Mouse (Mus musculus) liver, adult 2 months (tissue): ENCODE measurements at regions not wholly inside any gene's neighbourhood (a gene's known extent, or its start where the extent isn't known, plus 50 kb on each side); places are given as distances from the start of the nearest gene placed in this dataset.

Experiments
- DNase-seq: peaks from one replicate; pipeline ENCODE4 v3.0.0-alpha.2; 2011; ENCODE audit warnings: low read depth, low spot score; ENCODE audit errors: extremely low read depth
- H3K27ac ChIP-seq: fragments of 200-500 bp; replicated peaks from 2 replicates; pipeline ENCODE4 v1.5.1; 2012; ENCODE audit warnings: low read depth, mild to moderate bottlenecking, control low read depth, inconsistent platforms, low read length; ENCODE audit not compliant: insufficient read depth
- H3K27me3 ChIP-seq: fragments of 200-500 bp; 2 replicates; pipeline ENCODE4 v1.6.1; 2012; ENCODE audit warnings: mild to moderate bottlenecking, moderate library complexity, low read length, inconsistent platforms; ENCODE audit not compliant: control insufficient read depth, insufficient read depth
- H3K36me3 ChIP-seq: fragments of 200-500 bp; 2 replicates; pipeline ENCODE4 v1.6.1; 2012; ENCODE audit warnings: low read length, inconsistent platforms; ENCODE audit not compliant: control insufficient read depth, insufficient read depth
- H3K4me1 ChIP-seq: fragments of 200-500 bp; 2 replicates; pipeline ENCODE4 v1.6.1; 2011; ENCODE audit warnings: low read length; ENCODE audit not compliant: control insufficient read depth, insufficient read depth
- H3K4me3 ChIP-seq: fragments of 200-500 bp; 2 replicates; pipeline ENCODE4 v1.5.1; 2011; ENCODE audit warnings: low read depth, mild to moderate bottlenecking, control low read depth, low read length, moderate library complexity; ENCODE audit not compliant: insufficient read depth
- H3K79me2 ChIP-seq: fragments of 200-500 bp; 2 replicates; pipeline ENCODE4 v1.6.1; 2012; ENCODE audit warnings: inconsistent platforms, mild to moderate bottlenecking, low read length, moderate library complexity; ENCODE audit not compliant: control insufficient read depth, insufficient read depth
- H3K9ac ChIP-seq: fragments of 200-500 bp; 2 replicates; pipeline ENCODE4 v1.6.1; 2012; ENCODE audit warnings: low read depth, mild to moderate bottlenecking, control low read depth, inconsistent platforms, low read length
- CTCF ChIP-seq: fragments of 200-500 bp; IDR thresholded peaks from 2 replicates; pipeline ENCODE4 v1.5.1; 2011; ENCODE audit warnings: low read depth, low read length, control low read depth
- POLR2A ChIP-seq: fragments of 200-500 bp; IDR thresholded peaks from 2 replicates; pipeline ENCODE4 v1.6.1; 2011; ENCODE audit warnings: low read length, control low read depth; ENCODE audit not compliant: insufficient read depth; ENCODE audit errors: extremely low read depth
- WGBS: fragments of 180-500 bp; shearing (Covaris S2); methylation state at CpG from one replicate; pipeline ENCODE4 v1.1.7; 2018; 5-methylcytosine and 5-hydroxymethylcytosine counted together

DNA sequence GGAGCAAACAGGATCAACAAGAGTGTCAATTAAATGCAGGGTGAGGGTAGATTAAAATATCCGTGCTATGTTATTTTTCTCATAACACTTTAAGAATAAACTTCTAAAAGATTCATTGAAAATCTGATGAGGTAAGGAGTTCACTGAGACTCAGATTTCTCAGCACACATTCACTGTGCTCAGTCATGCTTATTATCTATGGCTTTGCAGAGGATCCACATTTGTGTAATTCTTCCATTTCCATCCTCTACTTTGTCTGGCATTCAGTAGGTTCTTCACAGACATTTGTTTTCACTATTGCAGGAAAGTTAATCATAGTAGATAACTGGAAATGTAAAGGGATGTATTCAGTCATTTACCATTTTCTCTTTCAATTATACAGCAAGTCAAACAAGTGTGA, 131.8 kb downstream of the Gm9733 start:
- Histone ChIP-seq H3K4me1 (peaks cover 9% of the 10 kb centered on the region; the same call in 1 of the 2 replicates), H3K4me3 (no peak overlapping the region), H3K79me2 (no peaks in the 10 kb centered on the region), H3K27me3 (no peaks in the 10 kb centered on the region), H3K27ac (no peak overlapping the region), H3K36me3 (no peaks in the 10 kb centered on the region), H3K9ac (no peak overlapping the region)
- TF ChIP-seq POLR2A: no peak
- TF ChIP-seq CTCF: no peak
- WGBS: 94% methylated on average over 1 of the region's 1 CpGs
- DNase-seq: no peak

DNA sequence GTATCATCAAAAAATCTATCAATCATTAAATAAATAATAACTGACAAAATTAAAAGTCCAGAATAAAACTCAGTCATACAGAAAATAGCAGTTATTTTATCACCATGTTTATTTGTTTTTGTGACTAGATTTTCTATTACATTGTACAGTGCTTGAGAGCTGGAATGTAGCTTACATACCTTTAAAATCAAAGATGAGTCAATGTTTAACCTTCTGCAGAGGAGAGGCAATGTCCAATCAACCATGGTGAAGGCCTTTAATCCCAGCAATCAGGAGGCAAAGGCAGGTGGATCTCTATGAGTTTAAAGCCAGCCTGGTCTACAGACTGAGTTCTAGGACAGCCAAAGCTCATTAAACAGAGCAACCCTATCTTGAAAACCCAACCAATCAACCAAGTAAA, 131.1 kb downstream of the Gm9733 start:
- no peak for DNase-seq
- Histone ChIP-seq H3K79me2 (no peaks in the 10 kb centered on the region), H3K9ac (no peak overlapping the region), H3K36me3 (no peaks in the 10 kb centered on the region), H3K27ac (no peak overlapping the region), H3K4me1 (peaks cover 6% of the 10 kb centered on the region; the same call in 1 of the 2 replicates), H3K4me3 (no peak overlapping the region), H3K27me3 (no peaks in the 10 kb centered on the region)
- TF ChIP-seq POLR2A (no peak), CTCF (no peak)

- DNase-seq: no peak
- no peaks in the 10 kb centered on the region for H3K27me3 ChIP-seq
- TF ChIP-seq CTCF: no peak
- no peak for TF ChIP-seq POLR2A
- H3K9ac ChIP-seq: no peak overlapping the region
- peaks cover 3% of the 10 kb centered on the region; the same call in 1 of the 2 replicates for H3K4me1 ChIP-seq
- 90% methylated on average over 7 of the region's 7 CpGs for WGBS
- H3K79me2 ChIP-seq: no peaks in the 10 kb centered on the region
- no peaks in the 10 kb centered on the region for H3K36me3 ChIP-seq
- no peak overlapping the region for H3K4me3 ChIP-seq
- no peak overlapping the region for H3K27ac ChIP-seq
Observed at GRCm38 (mm10) chr3:15202760-15203159, 129.3 kb downstream of the Gm9733 start.

DNA sequence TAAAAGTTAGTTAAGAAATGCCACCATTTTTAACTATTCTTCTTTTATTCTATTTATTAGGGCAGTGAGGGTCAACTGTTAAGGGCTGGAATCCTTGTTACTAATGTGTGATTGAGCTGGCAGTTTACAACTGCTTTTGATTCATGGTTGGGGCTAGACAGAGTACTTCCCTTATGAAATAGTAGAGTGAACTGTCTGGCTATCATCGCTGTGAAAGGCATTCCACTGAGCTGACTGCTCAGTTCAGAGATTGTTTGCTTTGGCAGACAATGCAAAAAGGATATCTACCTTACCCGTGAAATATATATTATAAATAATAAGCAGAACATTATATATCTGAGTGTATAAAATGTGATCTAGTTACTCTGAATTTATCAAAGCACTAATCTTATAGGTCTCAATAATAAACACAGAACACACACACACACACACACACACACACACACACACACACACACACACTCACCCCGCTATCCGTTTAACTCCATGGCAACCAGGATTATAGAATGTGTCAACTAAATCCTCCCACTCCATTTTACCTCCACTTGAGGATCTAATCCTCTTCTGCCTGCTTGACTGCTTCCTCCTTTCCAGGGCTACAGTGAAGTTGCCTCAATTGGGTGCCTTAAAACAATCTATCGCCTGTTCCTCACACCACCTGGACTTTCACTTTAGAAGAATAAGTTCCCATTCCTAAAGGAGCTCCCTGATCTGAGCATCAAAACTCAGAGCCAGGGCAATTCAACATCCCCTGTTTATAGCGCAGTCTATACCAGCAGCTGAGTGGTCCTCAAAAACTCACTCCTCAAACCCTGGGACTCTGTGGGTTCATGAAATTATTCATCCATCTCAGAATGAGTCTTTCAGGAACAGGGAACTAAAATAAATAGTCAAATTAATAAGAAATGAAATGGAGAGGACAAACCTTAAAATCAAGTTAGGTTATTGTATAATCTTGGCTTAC, 126.6 kb downstream of the Gm9733 start:
- no peak for TF ChIP-seq POLR2A
- no peak for TF ChIP-seq CTCF
- H3K36me3 ChIP-seq: no peaks in the 10 kb centered on the region
- H3K9ac ChIP-seq: no peak overlapping the region
- H3K27ac ChIP-seq: no peak overlapping the region
- WGBS: 60% methylated on average over 6 of the region's 6 CpGs
- no peak for DNase-seq
- peaks cover 3% of the 10 kb centered on the region; the same call in 1 of the 2 replicates for H3K4me1 ChIP-seq
- H3K79me2 ChIP-seq: no peaks in the 10 kb centered on the region
- no peaks in the 10 kb centered on the region for H3K27me3 ChIP-seq
- H3K4me3 ChIP-seq: no peak overlapping the region

- DNase-seq: no peak
- no peak overlapping the region for H3K9ac ChIP-seq
- WGBS: 91% methylated on average over 3 of the region's 3 CpGs
- H3K27ac ChIP-seq: no peak overlapping the region
- no peaks in the 10 kb centered on the region for H3K27me3 ChIP-seq
- H3K4me1 ChIP-seq: no peaks in the 10 kb centered on the region
- no peaks in the 10 kb centered on the region for H3K79me2 ChIP-seq
- H3K36me3 ChIP-seq: no peaks in the 10 kb centered on the region
- H3K4me3 ChIP-seq: no peak overlapping the region
- TF ChIP-seq POLR2A (no peak), CTCF (no peak)
Observed at GRCm38 (mm10) chr3:15212357-15212756, 119.7 kb downstream of the Gm9733 start.

DNA sequence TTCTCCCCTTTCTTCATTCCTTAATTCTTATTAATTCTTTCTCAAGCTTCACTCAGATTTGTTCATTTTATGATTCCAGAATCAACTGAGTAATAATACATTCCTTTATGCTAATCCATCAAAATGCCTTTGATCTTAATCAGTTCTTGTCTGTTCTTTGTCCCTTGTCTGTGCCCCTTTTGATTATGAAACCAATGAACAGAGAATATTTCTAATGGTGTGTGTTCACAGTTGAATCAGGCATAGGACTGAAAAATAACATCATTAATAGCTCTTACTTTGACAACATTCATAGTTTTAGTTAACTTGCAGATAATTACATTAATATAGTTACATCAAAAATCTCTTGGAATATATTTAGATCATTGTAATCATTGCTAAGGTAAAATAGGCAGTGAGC, 114.5 kb downstream of the Gm9733 start:
- DNase-seq: no peak
- Histone ChIP-seq H3K36me3 (no peaks in the 10 kb centered on the region), H3K27me3 (no peaks in the 10 kb centered on the region), H3K9ac (no peak overlapping the region), H3K4me3 (no peak overlapping the region), H3K79me2 (no peaks in the 10 kb centered on the region), H3K4me1 (peaks cover 3% of the 10 kb centered on the region; the same call in 1 of the 2 replicates), H3K27ac (no peak overlapping the region)
- TF ChIP-seq POLR2A (no peak), CTCF (no peak)
